Mouse (Mus musculus) cortical plate, adult 2 months (tissue): Measurements from ENCODE around the gene BC052040. TPM values are rescaled to one million over a fixed set of nuclear protein-coding genes. Genes with fewer than 3 reads are reported as not detected.

Experiments
- H3K27ac ChIP-seq: fragments of 200-500 bp; 2 replicates; pipeline ENCODE4 v1.5.1; 2012; ENCODE audit warnings: low read length, control low read depth, inconsistent platforms; ENCODE audit not compliant: insufficient read depth
- H3K4me1 ChIP-seq: fragments of 200-500 bp; 2 replicates; pipeline ENCODE4 v1.6.1; 2011; ENCODE audit warnings: low read length; ENCODE audit not compliant: control insufficient read depth, insufficient read depth
- H3K4me3 ChIP-seq: fragments of 200-500 bp; 2 replicates; pipeline ENCODE4 v1.5.1; 2011; ENCODE audit warnings: mild to moderate bottlenecking, low read length, control low read depth; ENCODE audit not compliant: insufficient read depth
- CTCF ChIP-seq: fragments of 200-500 bp; IDR thresholded peaks from 2 replicates; pipeline ENCODE4 v1.5.1; 2011; ENCODE audit warnings: mild to moderate bottlenecking, control low read depth, low read length; ENCODE audit not compliant: insufficient read depth; ENCODE audit errors: extremely low read depth
- POLR2A ChIP-seq: fragments of 200-500 bp; IDR thresholded peaks from 2 replicates; pipeline ENCODE4 v1.6.1; 2011; ENCODE audit warnings: mild to moderate bottlenecking, low read length, control low read depth; ENCODE audit not compliant: insufficient read depth; ENCODE audit errors: extremely low read depth
- polyA plus RNA-seq: library from polyadenylated mRNA; depleted of rRNA; stranded (reverse); fragments of >200 nt; gene quantifications from 2 replicates; pipeline ENCODE4 v1.2.3, GENCODE M21; 2012

The BC052040 gene
- polyA plus RNA-seq, 1 experiment: 6.8 TPM

- no peaks in the 10 kb centered on the region for H3K4me1 ChIP-seq
- TF ChIP-seq CTCF (no peak), POLR2A (no peak)
- H3K27ac ChIP-seq: no peak overlapping the region
Measured at GRCm38 (mm10) chr2:115688282-115688681, 106.8 kb downstream of the BC052040 start.

GRCm38 (mm10) chr2:115693841-115694240 is 112.3 kb downstream of the BC052040 start:
- H3K4me1 ChIP-seq: no peaks in the 10 kb centered on the region
- TF ChIP-seq CTCF (no peak), POLR2A (no peak)
- no peak overlapping the region for H3K4me3 ChIP-seq
- H3K27ac ChIP-seq: no peak overlapping the region

More at GRCm38 (mm10) chr2:115688282-115688681, 106.8 kb downstream of the BC052040 start:
- H3K4me3 ChIP-seq: no peak overlapping the region

- TF ChIP-seq CTCF: no peak
- TF ChIP-seq POLR2A: no peak
- Histone ChIP-seq H3K4me1 (no peaks in the 10 kb centered on the region), H3K27ac (no peak overlapping the region), H3K4me3 (no peak overlapping the region)
Measured at GRCm38 (mm10) chr2:115694386-115694785, 112.9 kb downstream of the BC052040 start.

- Histone ChIP-seq H3K4me1 (no peaks in the 10 kb centered on the region), H3K4me3 (no peak overlapping the region), H3K27ac (no peak overlapping the region)
- TF ChIP-seq CTCF: no peak
- TF ChIP-seq POLR2A: no peak
Measured at GRCm38 (mm10) chr2:115699032-115699431, 117.5 kb downstream of the BC052040 start.

GRCm38 (mm10) chr2:115702610-115703009 is 121.1 kb downstream of the BC052040 start:
- Histone ChIP-seq H3K4me1 (no peaks in the 10 kb centered on the region), H3K4me3 (no peak overlapping the region), H3K27ac (no peak overlapping the region)
- TF ChIP-seq CTCF (no peak), POLR2A (no peak)

GRCm38 (mm10) chr2:115717535-115717934 is 136.0 kb downstream of the BC052040 start:
- H3K4me1 ChIP-seq: no peaks in the 10 kb centered on the region
- H3K4me3 ChIP-seq: no peak overlapping the region
- TF ChIP-seq CTCF: no peak
- TF ChIP-seq POLR2A: no peak
- H3K27ac ChIP-seq: no peak overlapping the region

GRCm38 (mm10) chr2:115717980-115718379 is 136.5 kb downstream of the BC052040 start:
- no peak for TF ChIP-seq CTCF
- TF ChIP-seq POLR2A: no peak
- Histone ChIP-seq H3K4me1 (no peaks in the 10 kb centered on the region), H3K27ac (no peak overlapping the region), H3K4me3 (no peak overlapping the region)

- no peak overlapping the region for H3K27ac ChIP-seq
- TF ChIP-seq POLR2A (no peak), CTCF (no peak)
- no peaks in the 10 kb centered on the region for H3K4me1 ChIP-seq
- no peak overlapping the region for H3K4me3 ChIP-seq
Measured at GRCm38 (mm10) chr2:115723452-115723851, 141.9 kb downstream of the BC052040 start.

- no peak overlapping the region for H3K4me3 ChIP-seq
- H3K27ac ChIP-seq: no peak overlapping the region
- TF ChIP-seq POLR2A: no peak
- no peak for TF ChIP-seq CTCF
- H3K4me1 ChIP-seq: no peaks in the 10 kb centered on the region
Measured at GRCm38 (mm10) chr2:115724216-115724615, 142.7 kb downstream of the BC052040 start.

- H3K27ac ChIP-seq: no peak overlapping the region
- no peaks in the 10 kb centered on the region for H3K4me1 ChIP-seq
- TF ChIP-seq CTCF (no peak), POLR2A (no peak)
- no peak overlapping the region for H3K4me3 ChIP-seq
Measured at GRCm38 (mm10) chr2:115724726-115725125, 143.2 kb downstream of the BC052040 start.

- Histone ChIP-seq H3K4me3 (no peak overlapping the region), H3K27ac (no peak overlapping the region), H3K4me1 (no peaks in the 10 kb centered on the region)
- TF ChIP-seq POLR2A (no peak), CTCF (no peak)
Measured at GRCm38 (mm10) chr2:115725503-115725902, 144.0 kb downstream of the BC052040 start.

- Histone ChIP-seq H3K27ac (no peak overlapping the region), H3K4me1 (no peaks in the 10 kb centered on the region), H3K4me3 (no peak overlapping the region)
- TF ChIP-seq POLR2A (no peak), CTCF (no peak)
Measured at GRCm38 (mm10) chr2:115725926-115726325, 144.4 kb downstream of the BC052040 start.
